Mouse (Mus musculus) retina, embryonic 14.5 days (tissue): ENCODE results near the gene Cox19.

Experiments
- DNase-seq: peaks from one replicate; pipeline ENCODE4 v3.0.0-alpha.2; 2015; ENCODE audit warnings: low spot score

Cox19 gene

DNA sequence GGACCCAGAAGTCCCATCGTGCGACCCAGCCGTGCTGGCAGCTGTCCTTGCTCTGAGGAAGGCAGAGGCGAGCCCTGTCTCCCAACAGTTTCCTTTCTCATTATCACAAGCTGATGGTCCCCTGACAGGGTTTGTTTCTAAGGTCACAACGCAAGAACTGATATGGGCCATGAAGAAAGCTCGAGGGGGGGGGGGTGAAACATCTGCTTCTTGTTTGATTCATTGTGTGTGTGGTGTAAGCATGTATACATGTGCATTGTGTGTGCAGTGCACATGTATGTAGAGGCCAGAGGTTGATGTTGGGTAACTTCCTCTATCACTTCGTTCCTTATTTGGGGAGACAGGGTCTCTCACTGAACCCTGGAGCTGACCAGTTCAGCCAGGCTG is 23.6 kb downstream of the Cox19 start:
- no peak for DNase-seq

DNA sequence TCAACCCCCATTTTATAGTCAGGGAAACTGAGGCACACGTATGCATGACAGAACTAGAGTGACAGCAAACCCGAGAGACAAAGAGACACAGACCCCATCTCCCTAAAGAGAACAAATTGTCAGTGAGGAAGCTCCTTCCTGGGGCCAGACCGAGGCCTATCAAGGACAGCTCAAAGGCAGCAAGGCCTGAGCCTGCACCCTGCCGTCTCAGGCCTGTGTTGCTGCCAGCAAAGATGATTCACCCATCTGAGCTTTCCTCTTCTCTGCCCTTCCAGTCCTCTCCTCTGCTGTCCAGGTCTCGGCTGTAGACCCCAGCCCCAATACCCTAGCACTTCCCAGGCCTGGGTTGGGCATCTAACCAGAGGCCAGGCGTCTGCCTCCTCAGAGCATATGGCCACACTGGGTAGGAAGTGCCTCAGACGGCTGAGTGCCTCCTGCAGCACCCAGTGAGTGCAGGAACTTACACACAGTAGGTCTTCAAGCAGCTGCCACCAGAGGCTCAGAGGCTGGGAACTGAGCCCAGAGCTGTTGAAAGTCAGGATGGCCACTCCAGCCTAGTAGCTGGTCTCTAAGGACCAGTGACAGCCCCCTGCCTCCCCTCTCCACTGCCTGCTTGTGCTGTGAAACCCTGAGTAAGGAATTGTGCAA is 24.1 kb downstream of the Cox19 start:
- DNase-seq: no peak

DNA sequence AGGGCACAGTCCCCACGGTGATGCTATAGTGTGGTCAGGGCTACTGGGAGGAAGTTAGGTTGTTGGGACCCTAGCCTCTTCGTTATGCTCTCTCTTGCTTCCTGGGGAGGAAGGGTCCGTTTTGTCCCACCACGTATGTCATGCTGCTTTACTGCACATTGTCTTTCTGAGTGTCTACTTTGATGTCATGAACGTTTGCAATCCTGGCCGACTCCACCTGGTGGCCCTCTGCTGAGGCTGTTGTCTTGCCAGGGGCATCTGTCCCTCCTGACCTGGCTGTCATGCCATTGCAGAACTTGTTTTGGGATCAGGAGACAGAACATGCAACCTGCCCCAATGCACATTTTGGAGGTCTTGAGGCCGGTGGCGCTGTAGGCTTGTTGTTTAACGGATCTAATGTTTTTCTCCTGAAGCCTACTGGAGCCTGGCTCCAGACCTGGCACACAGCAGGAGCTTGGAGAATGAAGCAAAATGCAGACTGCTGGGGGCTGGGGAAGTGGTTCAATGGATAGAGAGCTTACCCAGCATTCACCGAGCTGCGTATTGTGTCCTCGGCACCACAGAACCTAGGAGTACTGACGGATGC is 25.0 kb downstream of the Cox19 start:
- DNase-seq: no peak

- peak; percentile 74 for DNase-seq
Measured at GRCm38 (mm10) chr5:139325395-139325966, 25.7 kb downstream of the Cox19 start, which contains the start of gene Adap1. Adap1 (minus strand) TSS chr5:139325622.

DNA sequence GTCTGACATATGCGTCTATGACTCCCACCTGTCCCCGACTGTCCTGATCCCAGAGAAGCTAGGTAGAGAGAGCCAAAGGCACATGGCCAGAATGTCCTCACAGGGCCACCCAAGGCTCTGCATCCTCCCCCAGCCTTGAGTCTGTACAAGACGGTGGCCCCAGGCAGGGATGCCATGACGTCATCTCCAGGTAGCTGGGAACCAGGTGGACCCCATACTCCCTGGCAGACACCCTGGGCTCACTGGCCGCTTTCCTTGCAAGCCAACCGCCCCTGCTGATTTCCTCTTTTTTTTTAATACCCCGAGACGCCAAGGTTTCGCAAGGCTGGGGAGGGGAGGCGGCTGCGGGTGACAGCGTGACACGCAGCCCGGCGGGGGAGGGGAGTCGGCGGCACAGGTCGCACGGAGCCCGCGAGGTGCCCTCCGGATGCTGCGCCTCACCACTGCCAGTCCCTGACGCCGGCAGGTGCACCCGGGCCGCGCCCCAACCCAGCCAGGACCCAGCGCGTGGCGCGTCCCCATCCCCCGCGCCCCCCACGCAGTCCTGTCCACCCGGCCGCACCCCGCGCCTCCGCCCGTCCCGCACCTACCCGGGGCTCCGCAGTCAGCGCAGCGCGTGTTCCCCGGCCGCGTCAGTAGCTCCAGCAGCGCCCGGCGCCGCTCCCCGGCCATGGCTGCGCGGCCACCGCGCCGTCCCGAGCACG is 26.4 kb downstream of the Cox19 start:
- DNase-seq: peak; percentile 16

DNA sequence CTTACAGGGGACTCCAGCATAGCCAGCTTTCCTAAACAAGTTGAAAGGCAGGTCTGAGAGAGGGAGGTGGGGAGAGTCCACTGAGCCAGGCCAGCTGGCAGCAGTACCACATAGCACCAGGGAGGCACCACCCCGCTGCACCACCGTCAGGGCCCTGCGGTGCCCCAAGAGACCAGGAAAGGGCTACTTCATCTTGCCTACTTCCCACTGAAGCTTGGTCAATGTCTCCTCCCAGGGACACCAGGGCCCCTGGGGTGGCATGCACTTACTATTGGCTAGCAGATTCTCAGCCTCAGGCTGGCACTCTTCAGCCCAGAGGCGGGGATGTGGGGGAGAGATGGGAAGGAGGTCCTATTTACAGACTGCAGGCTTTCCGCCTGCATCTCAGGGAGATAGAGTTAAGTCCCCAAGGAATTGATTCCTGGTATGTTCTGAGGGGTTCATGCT is 27.1 kb downstream of the Cox19 start:
- peak; percentile 29 for DNase-seq

- DNase-seq: no peak
Measured at GRCm38 (mm10) chr5:139323260-139323924, 27.8 kb downstream of the Cox19 start.

- DNase-seq: no peak
Measured at GRCm38 (mm10) chr5:139321331-139321730, 29.9 kb downstream of the Cox19 start.

DNA sequence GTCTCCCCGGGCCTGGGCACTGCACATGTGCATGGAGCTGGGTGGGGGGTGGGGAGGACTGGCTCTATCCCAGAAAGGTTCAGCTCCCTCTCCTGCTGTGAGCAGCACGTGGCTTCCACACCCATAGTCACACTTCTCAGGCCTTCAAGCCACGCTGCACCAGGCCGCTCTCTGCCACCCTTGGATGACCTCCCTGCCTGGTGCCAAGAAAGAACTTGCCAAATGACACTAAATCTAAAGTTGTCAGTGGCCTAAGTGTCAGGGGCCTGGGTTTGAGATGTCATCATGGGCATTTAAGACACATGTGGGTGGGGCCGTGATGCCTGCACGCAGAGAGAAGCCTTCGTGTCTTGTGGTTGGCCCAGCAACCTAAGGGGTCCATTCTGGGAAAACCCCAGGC is 30.8 kb downstream of the Cox19 start:
- DNase-seq: no peak

DNA sequence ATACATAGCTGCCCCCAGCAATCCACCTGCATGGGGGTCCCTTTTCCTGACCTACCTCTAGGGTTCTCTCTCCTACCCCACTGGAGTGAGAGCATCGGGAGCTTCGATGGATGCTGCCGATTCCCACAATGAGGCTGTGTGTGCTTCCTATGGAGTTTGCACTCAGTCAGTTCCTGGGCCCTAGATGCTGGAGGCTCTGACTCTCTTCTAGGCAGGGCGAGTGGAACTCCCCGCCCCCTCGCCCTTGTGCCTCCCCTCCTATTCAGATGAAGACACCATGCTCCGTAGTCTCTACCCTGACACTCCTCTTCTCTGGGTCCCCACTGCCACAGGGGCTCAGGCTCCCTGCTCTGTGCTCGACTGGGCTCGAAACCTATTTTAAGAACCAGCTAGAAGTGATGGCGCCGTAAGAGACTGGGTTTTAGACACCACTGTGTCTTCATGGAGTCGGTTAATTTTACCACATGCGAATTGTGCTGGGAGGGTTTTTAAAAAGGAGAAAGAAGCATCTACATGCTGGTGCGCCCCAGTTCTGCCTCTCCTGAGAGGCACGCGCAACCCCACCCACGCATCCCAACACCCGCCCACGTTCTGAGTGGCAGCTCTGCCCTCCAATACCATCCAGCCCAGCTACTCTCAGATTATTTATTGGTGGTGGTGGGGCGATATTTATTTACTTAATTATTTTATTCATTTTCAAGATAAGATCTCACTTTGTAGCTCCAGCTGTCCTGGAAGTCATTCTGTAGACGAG is 33.3 kb downstream of the Cox19 start:
- DNase-seq: no peak

DNA sequence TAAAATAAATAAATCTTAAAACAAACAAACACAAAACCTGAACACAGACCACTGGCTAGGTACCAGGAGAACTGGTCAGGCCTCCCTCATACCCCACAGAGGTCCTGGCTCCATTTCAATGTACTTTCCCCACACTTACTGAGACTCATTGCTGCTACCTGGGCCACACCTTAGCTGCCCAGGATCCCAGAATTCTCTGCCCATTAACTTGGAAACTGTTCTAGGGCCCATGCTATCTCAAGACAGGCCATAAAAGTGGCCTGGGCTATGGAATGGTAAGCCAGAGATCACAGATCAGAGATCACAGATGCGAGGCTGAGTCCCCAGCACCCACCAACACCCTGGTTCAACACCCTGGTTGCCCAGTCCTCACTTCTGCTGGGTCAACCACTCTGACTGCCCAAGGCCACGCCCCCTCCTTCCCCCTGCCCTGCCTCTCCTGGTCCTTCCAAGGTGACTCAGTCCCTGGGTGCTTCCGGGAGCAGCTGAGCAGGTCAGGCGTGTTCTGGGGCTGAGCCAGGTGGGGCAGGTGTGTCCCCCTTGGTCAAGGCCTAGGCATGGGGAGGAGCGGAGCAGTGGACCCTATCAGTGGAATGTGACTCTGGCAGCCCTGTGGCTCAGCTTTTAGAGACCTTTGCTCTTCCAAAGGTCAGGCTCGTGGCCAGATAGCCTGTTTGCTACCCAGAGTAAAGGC is 34.1 kb downstream of the Cox19 start:
- no peak for DNase-seq

- DNase-seq: no peak
Measured at GRCm38 (mm10) chr5:139314941-139315642, 36.1 kb downstream of the Cox19 start.

GRCm38 (mm10) chr5:139313536-139313935 is 37.7 kb downstream of the Cox19 start:
- DNase-seq: no peak

DNA sequence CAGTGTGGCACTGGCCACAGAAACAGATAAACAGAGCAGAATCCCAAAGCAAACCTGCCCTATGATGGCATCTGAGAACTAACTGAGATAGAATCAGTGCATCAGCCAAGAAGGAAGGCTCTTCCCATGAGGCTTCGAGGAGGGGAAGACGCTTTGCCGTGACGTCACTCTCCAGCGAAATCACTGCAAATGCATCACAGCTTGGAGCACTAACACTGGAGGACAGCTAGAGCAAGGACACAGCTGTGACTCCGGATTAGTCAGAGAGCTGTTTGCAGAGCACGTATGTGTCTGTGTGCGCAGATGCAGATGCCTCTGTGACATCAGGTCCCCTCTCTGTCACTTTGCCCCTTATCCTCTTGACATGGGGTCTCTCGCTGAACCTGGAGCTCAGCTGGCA is 39.4 kb downstream of the Cox19 start:
- no peak for DNase-seq

DNA sequence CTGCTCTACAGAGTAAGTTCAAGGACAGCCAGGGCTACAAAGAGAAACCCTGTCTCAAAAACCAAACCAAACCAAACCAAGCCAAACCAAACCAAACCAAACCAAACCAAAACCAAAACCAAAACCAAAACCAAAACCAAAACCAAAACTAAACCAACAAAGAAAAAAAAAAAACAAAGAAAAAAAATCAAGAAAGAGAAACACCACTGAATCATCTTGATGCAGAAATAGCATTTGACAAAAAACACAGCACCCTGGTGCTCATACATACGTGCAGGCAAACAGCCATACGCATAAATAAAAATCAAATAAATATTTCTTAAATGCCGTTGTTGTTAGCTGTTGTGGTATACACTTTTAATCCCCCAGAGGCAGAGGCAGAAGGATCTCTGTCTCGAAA is 40.7 kb downstream of the Cox19 start:
- DNase-seq: no peak

DNA sequence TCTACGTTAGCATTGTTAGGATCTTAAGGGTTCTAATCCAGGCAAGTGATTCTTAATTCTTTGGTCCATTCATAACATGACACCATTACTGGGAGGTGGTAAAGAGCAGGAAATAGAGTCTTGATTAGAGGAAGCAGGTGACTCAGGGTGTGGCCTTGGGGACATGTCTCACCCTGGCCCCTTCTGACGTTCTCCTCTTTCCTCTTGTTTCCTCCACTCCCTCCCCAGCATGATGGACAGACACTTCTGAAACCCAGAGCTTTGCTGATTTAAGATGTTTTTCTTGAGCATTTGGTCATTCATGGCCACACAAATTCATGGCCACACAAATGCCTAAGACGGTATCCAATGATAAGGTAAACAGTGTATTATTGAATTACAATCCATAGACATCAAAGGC is 41.3 kb downstream of the Cox19 start:
- no peak for DNase-seq

DNA sequence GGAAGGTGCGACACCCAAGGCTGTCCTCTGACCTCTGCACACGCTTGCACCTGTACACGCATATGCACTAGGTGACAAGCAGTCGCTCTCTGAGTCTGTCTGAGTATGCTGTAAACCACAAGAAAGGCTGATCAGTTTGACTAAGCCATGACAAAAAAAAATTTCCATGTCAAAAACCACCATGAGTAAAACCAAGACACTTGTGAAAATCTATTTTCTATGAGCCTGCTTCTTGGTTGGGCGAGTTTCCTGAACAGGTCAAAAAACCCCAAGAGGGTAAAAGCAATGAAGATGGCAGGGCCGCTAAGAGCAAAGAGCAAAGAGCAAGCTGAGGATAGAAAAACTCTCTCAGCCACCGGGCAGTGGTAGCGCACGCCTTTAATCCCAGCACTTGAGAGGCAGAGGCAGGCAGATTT is 47.6 kb downstream of the Cox19 start:
- no peak for DNase-seq

- no peak for DNase-seq
Measured at GRCm38 (mm10) chr5:139302101-139302500, 49.1 kb downstream of the Cox19 start.

GRCm38 (mm10) chr5:139297745-139298144 is 53.5 kb downstream of the Cox19 start:
- no peak for DNase-seq

GRCm38 (mm10) chr5:139297092-139297491 is 54.1 kb downstream of the Cox19 start:
- no peak for DNase-seq
